21 mouse cellular contexts compared by ENCODE assay signal in the genomic region with DNA sequence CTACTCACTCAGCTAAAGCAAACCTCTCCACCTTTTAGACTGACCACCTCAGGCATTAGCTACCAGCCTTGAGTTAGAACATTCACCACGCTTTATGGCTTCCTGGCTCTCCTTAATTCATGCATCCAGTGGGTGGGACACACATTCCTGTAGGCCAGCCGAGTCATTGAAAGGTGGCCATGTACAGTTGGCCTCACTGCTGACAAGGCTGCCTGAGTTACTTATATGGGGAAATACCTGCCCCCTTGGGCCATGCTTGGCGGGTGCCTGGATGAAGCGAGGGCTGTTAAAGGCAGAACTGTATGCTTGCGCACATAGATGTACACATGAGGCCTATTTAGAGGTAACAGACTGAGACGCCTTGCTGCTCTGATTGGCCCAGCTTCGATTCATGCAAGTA. TPM values are rescaled to one million over a fixed set of nuclear protein-coding genes. Genes with fewer than 3 reads are reported as not detected.
DNase-seq lines count a peak whose midpoint lies in the region; ATAC-seq lines count a peak whose summit lies in the region.
"Had no signal": no experiment of that assay in that cellular context is flagged by ENCODE, and none has a peak within 500 bp of the region (broad histone marks: within the 10 kb centered on the region; RNA-seq: fewer than 3 reads in every experiment).

No protein-coding gene starts in this region.

- no peak overlapping the region for H3K9ac ChIP-seq in kidney, embryonic 15.5 days
- H3K9ac ChIP-seq: forebrain, embryonic 13.5 days; hindbrain, embryonic 12.5 days; hindbrain, embryonic 15.5 days had no signal

- peaks cover 32% of the 10 kb centered on the region for H3K4me1 ChIP-seq in kidney, embryonic 15.5 days

- no peaks in the 10 kb centered on the region for H3K9me3 ChIP-seq in kidney, embryonic 15.5 days (replicated peaks)
- H3K9me3 ChIP-seq: forebrain, embryonic 10.5 days; forebrain, embryonic 13.5 days; heart, embryonic 10.5 days; hindbrain, embryonic 12.5 days; hindbrain, embryonic 15.5 days had no signal

- no peak overlapping the region for H3K4me2 ChIP-seq in kidney, embryonic 15.5 days
- H3K4me2 ChIP-seq: forebrain, embryonic 13.5 days; hindbrain, embryonic 12.5 days; hindbrain, embryonic 15.5 days had no signal

- 0 out of 2 replicates have a peak overlapping the region, but pooled peaks have one; percentile 42 for H3K27ac ChIP-seq in kidney, embryonic 15.5 days
- H3K27ac ChIP-seq: forebrain, embryonic 10.5 days; forebrain, embryonic 13.5 days; heart, adult 2 months; heart, embryonic 10.5 days; hindbrain, embryonic 12.5 days; hindbrain, embryonic 15.5 days had no signal

- H3K27me3 ChIP-seq in kidney, embryonic 15.5 days: no peaks in the 10 kb centered on the region
- H3K27me3 ChIP-seq: forebrain, embryonic 13.5 days; hindbrain, embryonic 12.5 days; hindbrain, embryonic 15.5 days had no signal

- DNase-seq in cerebellum, adult 9-10 months: peak; percentile 27
- DNase-seq in kidney, adult 8-10 months: no peak
- peak; percentile 7 for DNase-seq in thymus, postnatal 4 days
- no peak for DNase-seq in thymus, postnatal 10 days (ENCODE audit: low spot score in 2 of 2)
- DNase-seq: adrenal gland, adult 8-10 months; adrenal gland, postnatal 25 days; cerebellum, adult 8-10 months; cerebellum, postnatal 14 days; gastrocnemius, postnatal 14 days; heart, adult 2 months had no signal

- no peak overlapping the region for H3K4me3 ChIP-seq in kidney, embryonic 15.5 days (replicated peaks)
- H3K4me3 ChIP-seq: forebrain, embryonic 10.5 days; forebrain, embryonic 13.5 days; heart, adult 2 months; heart, embryonic 10.5 days; hindbrain, embryonic 12.5 days; hindbrain, embryonic 15.5 days had no signal

- WGBS in kidney, embryonic 15.5 days: 75% methylated on average over 7 of the region's 7 CpGs

- H3K36me3 ChIP-seq in kidney, embryonic 15.5 days: peaks cover 25% of the 10 kb centered on the region

- ATAC-seq in cerebellum, adult (ENCODE audit: insufficient number of reproducible peaks, low FRiP score, low TSS enrichment): no peak
- no peak for ATAC-seq in kidney, embryonic 15.5 days (replicated peaks; ENCODE audit: low FRiP score)
- ATAC-seq in megakaryocyte, adult 5-6 weeks (ENCODE audit: poor library complexity, severe bottlenecking): no peak
- ATAC-seq: activated CD4-positive, CD25-positive, alpha-beta regulatory T cell, adult 4 months; CD4-positive, CD25-positive, alpha-beta regulatory T cell, adult 4 months; forebrain, embryonic 13.5 days; forebrain, embryonic 16.5 days had no signal

RNA-seq across cellular contexts. Expression of a gene that starts 2.5 kb away (rescaled TPM):
- polyA plus RNA-seq in kidney, embryonic 15.5 days (2015; fragmentation: Nextera tagmentation; extraction: Ambion mirVana): 35.4 and 42.2 TPM in 2 replicates
- 1.2 and 2.9 TPM in 2 replicates for total RNA-seq in megakaryocyte, adult 5-6 weeks (2015)
- total RNA-seq in megakaryocyte, adult 5-6 weeks (2017): 1.5 and 1.9 TPM in 2 replicates

RNA-seq across cellular contexts. Expression of a gene that starts 33.8 kb away (rescaled TPM):
- 14.2 and 16.0 TPM in 2 replicates for polyA plus RNA-seq in kidney, embryonic 15.5 days (2015; fragmentation: Nextera tagmentation; extraction: Ambion mirVana)
- total RNA-seq in megakaryocyte, adult 5-6 weeks (2015): 1.7 and 2.3 TPM in 2 replicates
- total RNA-seq in megakaryocyte, adult 5-6 weeks (2017): 1.1 and 1.7 TPM in 2 replicates

RNA-seq across cellular contexts. Expression of a gene that starts 37.9 kb away (rescaled TPM):
- polyA plus RNA-seq in kidney, embryonic 15.5 days (2015; fragmentation: Nextera tagmentation; extraction: Ambion mirVana): 4.2 and 4.8 TPM in 2 replicates
- 76.6 and 78.3 TPM in 2 replicates for total RNA-seq in megakaryocyte, adult 5-6 weeks (2015)
- 129 and 130 TPM in 2 replicates for total RNA-seq in megakaryocyte, adult 5-6 weeks (2017)

Comparison
In these comparisons a context has a peak if more than half of its experiments do, and no peak if none do; other contexts are left out.
1. DNase-seq: peak in cerebellum, adult 9-10 months (single experiment) and thymus, postnatal 4 days (single experiment); none in kidney, adult 8-10 months (0 of 2) and thymus, postnatal 10 days (0 of 2).